Mouse (Mus musculus) small intestine, adult 2 months (tissue): ENCODE measurements around the gene Gata3. TPM values are rescaled to one million over a fixed set of nuclear protein-coding genes. Genes with fewer than 3 reads are reported as not detected.
A peak's percentile ranks its signal among the peaks of the same experiment; 100 is the strongest.

Experiments
- H3K27ac ChIP-seq: fragments of 200-500 bp; 2 replicates; pipeline ENCODE4 v1.5.1; 2012; ENCODE audit warnings: low read depth, low read length, control low read depth, inconsistent platforms; ENCODE audit not compliant: insufficient read depth
- H3K27me3 ChIP-seq: fragments of 200-500 bp; 2 replicates; pipeline ENCODE4 v1.6.1; 2012; ENCODE audit warnings: mild to moderate bottlenecking, moderate library complexity, low read length, inconsistent platforms; ENCODE audit not compliant: control insufficient read depth, insufficient read depth
- H3K36me3 ChIP-seq: fragments of 200-500 bp; 2 replicates; pipeline ENCODE4 v1.6.1; 2012; ENCODE audit warnings: mild to moderate bottlenecking, low read length, control low read depth, inconsistent platforms; ENCODE audit not compliant: control insufficient read depth, insufficient read depth
- H3K4me1 ChIP-seq: fragments of 200-500 bp; 2 replicates; pipeline ENCODE4 v1.6.1; 2012; ENCODE audit warnings: low read length, inconsistent platforms, mixed read lengths; ENCODE audit not compliant: control insufficient read depth, insufficient read depth, insufficient read length
- H3K4me3 ChIP-seq: fragments of 200-500 bp; 2 replicates; pipeline ENCODE4 v1.5.1; 2012; ENCODE audit warnings: low read depth, mild to moderate bottlenecking, control low read depth, inconsistent platforms, low read length, moderate library complexity
- CTCF ChIP-seq: fragments of 200-500 bp; IDR thresholded peaks from 2 replicates; pipeline ENCODE4 v1.5.1; 2012; ENCODE audit warnings: low read depth, mild to moderate bottlenecking, control low read depth, inconsistent platforms, low read length, moderate library complexity, mixed read lengths; ENCODE audit not compliant: insufficient replicate concordance, insufficient read length; ENCODE audit errors: extremely low read depth
- POLR2A ChIP-seq: fragments of 200-500 bp; IDR thresholded peaks from 2 replicates; pipeline ENCODE4 v1.6.1; 2012; ENCODE audit warnings: low read depth, mild to moderate bottlenecking, control low read depth, inconsistent platforms, low read length, moderate library complexity
- WGBS: fragments of 180-500 bp; shearing (Covaris S2); methylation state at CpG from one replicate; pipeline ENCODE4 v1.1.7; 2018; 5-methylcytosine and 5-hydroxymethylcytosine counted together
- polyA plus RNA-seq: library from polyadenylated mRNA; depleted of rRNA; stranded (reverse); fragments of >200 nt; gene quantifications from 2 replicates; pipeline ENCODE4 v1.2.3, GENCODE M21; 2012

Gata3 gene
- polyA plus RNA-seq, 1 experiment: 2.3 TPM

DNA sequence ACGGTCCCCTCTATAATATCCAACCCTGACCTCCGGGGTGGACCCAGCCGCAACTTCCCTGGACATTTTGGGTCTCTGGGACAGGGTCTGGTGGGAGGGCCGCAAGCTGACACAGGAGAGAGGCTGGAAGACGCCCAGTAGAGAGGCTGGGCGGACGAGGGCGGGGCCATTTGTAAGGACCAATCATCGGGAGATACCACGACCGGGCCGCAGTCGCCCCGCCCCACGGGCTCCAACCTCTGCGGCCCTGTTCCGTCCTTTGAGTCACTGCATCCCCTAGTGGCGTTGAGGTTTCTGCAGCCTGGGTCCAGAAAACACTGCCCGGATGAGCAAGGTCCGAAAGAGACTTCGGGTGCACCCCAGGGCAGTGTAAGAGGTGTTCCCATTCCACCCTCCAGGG is 10.3 kb downstream of the Gata3 start:
- Histone ChIP-seq H3K27ac (no peak overlapping the region), H3K27me3 (peaks cover 87% of the 10 kb centered on the region), H3K36me3 (no peaks in the 10 kb centered on the region), H3K4me1 (peaks cover 8% of the 10 kb centered on the region), H3K4me3 (peak overlapping the region; percentile 63)
- under 1% methylated on average over 21 of the region's 21 CpGs for WGBS
- TF ChIP-seq CTCF: peak; percentile 84
- no peak for TF ChIP-seq POLR2A

DNA sequence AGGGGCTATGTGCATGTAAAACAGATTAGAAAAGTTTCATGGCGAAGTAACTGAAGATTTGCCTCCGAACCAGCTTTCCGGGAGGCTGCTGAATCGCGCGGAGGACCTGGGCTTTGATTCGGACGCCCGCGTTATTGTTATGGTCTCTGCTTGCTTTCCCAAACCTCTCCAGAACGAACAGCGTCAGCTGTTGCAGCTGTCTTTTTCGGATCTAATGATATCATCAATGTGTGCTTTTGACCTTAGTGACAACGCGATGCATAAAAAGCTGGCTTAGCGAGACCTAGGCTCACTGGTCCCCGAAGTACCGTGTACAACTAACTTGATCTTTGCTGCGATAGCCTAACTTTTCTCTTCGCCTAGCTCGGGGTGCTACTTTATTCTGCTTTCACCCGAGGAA is 10.7 kb downstream of the Gata3 start:
- under 1% methylated on average over 22 of the region's 22 CpGs for WGBS
- no peak for TF ChIP-seq CTCF
- no peak for TF ChIP-seq POLR2A
- no peaks in the 10 kb centered on the region for H3K36me3 ChIP-seq
- peaks cover 8% of the 10 kb centered on the region for H3K4me1 ChIP-seq
- H3K27ac ChIP-seq: no peak overlapping the region
- peaks cover 87% of the 10 kb centered on the region for H3K27me3 ChIP-seq
- peak overlapping the region; percentile 63 for H3K4me3 ChIP-seq

DNA sequence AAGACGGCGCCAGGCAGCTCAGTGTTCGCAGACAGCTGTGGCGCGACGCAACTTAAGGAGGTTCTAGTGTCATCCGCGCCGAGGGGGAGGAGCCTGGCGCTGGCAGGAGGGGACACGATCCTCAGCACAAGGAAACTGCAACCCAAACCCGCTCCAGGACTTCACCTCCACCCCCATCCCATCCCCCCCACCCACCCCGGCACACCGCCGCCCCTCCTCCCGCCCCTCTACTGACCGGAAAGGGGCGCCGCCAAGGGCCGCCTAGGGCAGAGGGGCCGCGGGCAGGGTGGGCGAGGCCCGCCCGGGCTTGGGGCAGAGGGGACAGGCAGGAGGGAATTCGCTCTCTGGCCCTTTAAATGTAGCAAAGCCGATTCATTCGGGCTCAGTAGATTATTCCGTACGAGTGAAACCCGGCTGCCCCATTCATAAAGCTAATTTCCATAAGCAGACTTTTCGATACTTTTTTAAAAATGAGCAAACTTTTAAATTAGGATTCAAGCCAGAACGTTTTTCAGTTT is 11.2 kb downstream of the Gata3 start:
- 1% methylated on average over 33 of the region's 33 CpGs for WGBS
- Histone ChIP-seq H3K27ac (no peak overlapping the region), H3K4me1 (peaks cover 8% of the 10 kb centered on the region), H3K4me3 (peak overlapping the region; percentile 63), H3K36me3 (no peaks in the 10 kb centered on the region), H3K27me3 (peaks cover 86% of the 10 kb centered on the region)
- TF ChIP-seq POLR2A: no peak
- no peak for TF ChIP-seq CTCF

DNA sequence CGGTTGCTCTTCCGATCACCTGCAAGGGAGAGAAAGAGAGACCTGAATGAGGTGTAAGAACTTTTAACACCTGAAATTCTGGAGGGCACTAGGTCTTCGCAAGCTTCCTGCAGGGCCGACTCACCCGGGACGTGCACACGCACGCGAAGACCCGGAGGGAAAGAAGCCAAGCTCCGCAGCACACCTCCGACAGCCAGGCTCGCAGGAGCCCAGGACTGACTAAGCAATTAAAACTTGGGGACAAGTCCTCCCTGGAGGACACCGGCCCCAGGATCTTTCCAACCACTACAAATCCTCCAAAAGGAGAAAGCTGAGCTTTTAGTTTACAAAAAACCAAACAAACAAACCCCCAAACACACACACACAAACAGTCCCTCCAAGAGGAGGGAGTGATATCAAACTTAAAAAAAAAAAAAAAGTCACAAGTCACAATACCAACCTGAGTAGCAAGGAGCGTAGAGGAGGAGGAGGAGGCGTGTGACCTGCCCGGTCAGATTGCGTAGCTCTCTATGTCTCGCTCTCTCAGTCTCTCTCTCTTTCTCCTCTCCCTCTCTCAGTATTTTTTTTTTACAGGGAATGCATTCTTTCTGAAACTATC is 11.8 kb downstream of the Gata3 start:
- H3K4me1 ChIP-seq: peaks cover 8% of the 10 kb centered on the region
- peak overlapping the region; percentile 63 for H3K4me3 ChIP-seq
- TF ChIP-seq CTCF (no peak), POLR2A (no peak)
- H3K27me3 ChIP-seq: peaks cover 81% of the 10 kb centered on the region
- WGBS: 3% methylated on average over 19 of the region's 19 CpGs
- H3K27ac ChIP-seq: no peak overlapping the region
- no peaks in the 10 kb centered on the region for H3K36me3 ChIP-seq

DNA sequence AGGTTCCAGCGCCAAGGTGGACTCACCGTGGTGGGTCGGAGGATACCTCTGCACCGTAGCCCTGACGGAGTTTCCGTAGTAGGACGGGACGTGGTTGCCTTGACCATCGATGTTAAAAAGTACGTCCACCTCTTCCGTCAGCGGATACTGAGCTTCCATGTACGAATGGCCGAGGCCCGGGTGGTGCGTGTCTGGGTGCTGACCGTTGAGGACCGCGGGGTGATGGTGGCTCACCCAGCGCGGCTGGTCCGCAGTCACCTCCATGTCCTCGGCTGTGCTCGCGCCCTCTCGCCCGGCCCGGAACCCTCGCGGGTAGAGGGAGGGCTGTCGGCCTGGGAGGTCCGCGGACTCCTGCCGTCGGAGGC is 12.5 kb downstream of the Gata3 start:
- peaks cover 73% of the 10 kb centered on the region for H3K27me3 ChIP-seq
- no peak overlapping the region for H3K27ac ChIP-seq
- 3% methylated on average over 35 of the region's 35 CpGs for WGBS
- TF ChIP-seq CTCF: no peak
- no peak for TF ChIP-seq POLR2A
- H3K4me1 ChIP-seq: peaks cover 6% of the 10 kb centered on the region
- no peaks in the 10 kb centered on the region for H3K36me3 ChIP-seq
- peak overlapping the region; percentile 51 for H3K4me3 ChIP-seq

DNA sequence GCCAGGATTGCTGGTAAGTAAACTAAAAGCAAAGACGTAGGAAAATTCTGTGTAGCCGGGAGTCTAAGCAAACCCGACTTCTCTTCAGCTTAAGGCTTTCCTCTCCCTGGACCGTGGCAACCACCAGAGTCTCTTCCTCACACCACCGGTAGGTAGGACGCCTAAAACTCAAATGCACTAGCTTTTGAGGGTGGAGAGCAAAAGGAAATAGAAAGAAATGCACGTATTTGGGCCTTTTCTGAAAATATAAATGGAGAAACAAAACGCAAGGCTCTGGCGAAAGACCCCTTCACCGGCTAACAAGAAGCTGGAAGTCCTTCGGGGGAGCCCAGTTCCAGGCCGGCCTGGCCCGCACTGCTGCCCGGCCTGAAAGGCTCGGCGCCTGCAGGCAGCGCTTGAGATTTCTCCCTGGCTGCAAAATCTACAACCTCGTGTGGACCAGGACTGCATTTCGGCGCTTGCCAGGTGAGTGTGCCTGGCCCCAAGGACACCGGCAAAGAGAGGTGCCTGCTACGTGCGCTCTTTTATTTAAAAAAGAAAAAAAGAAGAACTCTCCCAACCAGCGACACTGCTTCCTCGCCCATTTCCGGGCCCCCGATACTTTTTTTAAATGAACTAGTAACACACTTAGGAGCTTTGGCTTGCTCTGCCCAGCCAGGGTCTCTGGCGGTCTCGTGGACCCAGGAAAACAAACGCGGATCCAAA is 13.1 kb downstream of the Gata3 start:
- TF ChIP-seq POLR2A (no peak), CTCF (no peak)
- peak overlapping the region; percentile 51 for H3K4me3 ChIP-seq
- WGBS: 24% methylated on average over 31 of the region's 31 CpGs

DNA sequence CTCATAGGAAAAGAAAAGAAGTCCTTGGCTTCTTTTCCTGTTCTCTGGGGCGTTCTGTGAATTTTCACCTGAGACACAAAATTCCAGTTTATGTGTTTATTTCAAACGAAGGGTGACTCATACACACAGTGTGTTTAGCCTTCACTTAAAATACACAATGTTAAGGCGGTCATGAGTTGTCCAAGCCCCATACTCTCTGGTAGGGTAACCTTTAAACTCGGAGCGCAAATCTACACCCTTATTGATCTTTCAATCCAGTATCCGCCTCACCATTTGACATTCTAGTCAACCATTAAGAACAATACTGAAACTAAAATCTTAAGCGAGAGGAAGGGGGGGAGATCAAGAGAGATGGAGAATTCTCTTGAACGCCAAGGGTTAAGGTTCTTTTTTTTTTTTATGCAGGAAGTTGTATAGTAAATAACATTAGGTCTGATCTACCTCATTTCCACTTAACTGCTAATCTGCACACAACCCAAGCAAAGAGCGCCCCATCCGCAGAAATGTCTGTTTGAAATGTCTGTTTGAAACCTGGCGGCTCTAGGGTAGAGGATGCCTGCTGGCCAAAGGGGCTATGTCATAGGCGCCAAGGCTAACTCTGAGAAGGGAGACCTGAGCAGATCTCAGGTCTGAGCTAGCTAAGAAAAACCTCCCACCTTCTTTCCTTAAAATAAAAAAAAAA is 14.0 kb downstream of the Gata3 start:
- TF ChIP-seq POLR2A: no peak
- no peak for TF ChIP-seq CTCF
- Histone ChIP-seq H3K4me1 (peaks cover 6% of the 10 kb centered on the region), H3K36me3 (no peaks in the 10 kb centered on the region), H3K27ac (no peak overlapping the region), H3K4me3 (no peak overlapping the region), H3K27me3 (peaks cover 58% of the 10 kb centered on the region)
- 52% methylated on average over 12 of the region's 12 CpGs for WGBS

More for the DNA sequence above, 13.1 kb downstream of the Gata3 start:
- Histone ChIP-seq H3K27ac (no peak overlapping the region), H3K36me3 (no peaks in the 10 kb centered on the region), H3K27me3 (peaks cover 68% of the 10 kb centered on the region), H3K4me1 (peaks cover 6% of the 10 kb centered on the region)

DNA sequence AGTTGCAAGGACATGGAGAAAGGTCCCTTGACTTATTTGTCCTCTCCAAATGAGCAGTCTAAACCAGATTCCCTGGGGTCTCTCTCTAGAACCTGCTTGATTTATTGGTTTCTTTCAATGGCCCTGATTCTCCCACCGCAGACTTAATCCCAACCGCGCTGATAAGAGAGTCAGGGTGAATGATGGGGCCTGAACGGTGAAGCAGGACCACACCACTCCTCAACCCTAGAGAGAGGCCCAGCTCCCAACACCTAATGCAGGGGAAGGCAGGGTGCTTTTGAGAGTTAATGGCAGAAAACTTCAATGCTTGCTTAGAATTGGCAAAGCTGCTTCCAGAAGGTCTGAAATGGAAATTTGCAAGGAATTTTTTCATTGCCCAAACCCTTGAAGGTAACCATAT is 14.6 kb downstream of the Gata3 start:
- peaks cover 53% of the 10 kb centered on the region for H3K27me3 ChIP-seq
- H3K4me3 ChIP-seq: no peak overlapping the region
- no peaks in the 10 kb centered on the region for H3K36me3 ChIP-seq
- peaks cover 6% of the 10 kb centered on the region for H3K4me1 ChIP-seq
- no peak overlapping the region for H3K27ac ChIP-seq
- TF ChIP-seq POLR2A (no peak), CTCF (no peak)
- WGBS: 49% methylated on average over 4 of the region's 4 CpGs
